Mouse (Mus musculus): ENCODE measurements around the gene Znfx1. TPM values are rescaled to one million over a fixed set of nuclear protein-coding genes. Genes with fewer than 3 reads are reported as not detected.
"Not testable (repeated sequence)": the region's sequence is repeated elsewhere in the genome, so short reads cannot be mapped to it uniquely, and the experiment has no call there.

Gene Znfx1
- total RNA-seq, 2 experiments from 2014 or later = 17.9 to 18.6 TPM

DNA sequence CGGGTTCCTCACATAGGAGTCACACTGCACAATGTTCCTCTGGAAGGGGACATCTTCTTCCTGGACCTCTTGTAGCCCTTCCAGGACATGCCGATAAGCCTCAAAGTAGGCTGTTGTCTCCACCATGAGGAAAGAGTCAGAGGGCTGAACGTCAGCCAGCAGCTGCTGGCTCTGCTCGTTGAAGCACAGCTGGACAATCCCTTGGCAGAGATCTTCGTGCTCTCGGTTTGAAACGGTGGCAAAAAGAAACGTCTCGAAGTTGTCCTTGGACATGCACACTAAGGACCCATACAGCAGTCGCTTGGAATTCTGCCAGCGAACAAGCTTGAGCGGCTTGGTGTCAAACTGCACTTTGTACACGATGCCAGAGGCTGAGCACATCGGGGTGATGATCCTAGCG lies 7.4 kb downstream of the Znfx1 start:
- DNase-seq (ENCODE audit: low spot score in 2 of 2) = peak in 1 of 2 experiments; percentile 58

DNA sequence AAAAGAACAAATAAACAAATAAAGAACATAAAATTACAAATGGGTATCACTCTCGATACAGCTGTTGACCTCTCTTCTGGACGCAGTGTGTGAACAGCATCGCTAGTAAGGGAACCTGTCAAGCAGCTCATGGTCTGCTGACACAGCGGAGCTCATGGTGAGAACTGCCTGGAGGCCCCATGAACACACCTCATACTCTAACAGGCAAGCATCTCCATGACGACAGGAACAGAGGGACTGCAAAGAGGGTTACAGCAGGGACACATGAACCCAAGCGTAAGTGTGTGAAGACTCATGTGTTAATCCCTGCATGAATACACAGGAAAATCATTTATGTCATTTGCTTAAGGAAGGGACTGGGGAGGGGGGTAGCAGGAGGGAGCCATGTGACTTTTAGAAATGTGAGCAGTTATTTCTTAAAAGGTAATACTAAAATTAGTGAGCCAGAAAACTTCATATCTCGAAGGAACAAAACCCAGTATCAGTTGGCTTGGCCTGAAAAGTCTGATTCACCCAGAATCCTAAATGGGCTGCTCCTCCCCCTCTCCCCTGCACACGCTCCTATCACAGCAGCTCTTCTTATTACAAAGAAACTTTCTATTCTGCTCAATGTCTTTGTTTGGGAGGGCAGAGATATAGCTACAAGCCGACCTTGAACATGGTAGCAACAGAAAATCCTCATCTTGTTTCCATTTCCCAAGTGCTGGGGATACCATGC lies 9.5 kb downstream of the Znfx1 start:
- no peak for DNase-seq (ENCODE audit: low spot score in 2 of 2)

DNA sequence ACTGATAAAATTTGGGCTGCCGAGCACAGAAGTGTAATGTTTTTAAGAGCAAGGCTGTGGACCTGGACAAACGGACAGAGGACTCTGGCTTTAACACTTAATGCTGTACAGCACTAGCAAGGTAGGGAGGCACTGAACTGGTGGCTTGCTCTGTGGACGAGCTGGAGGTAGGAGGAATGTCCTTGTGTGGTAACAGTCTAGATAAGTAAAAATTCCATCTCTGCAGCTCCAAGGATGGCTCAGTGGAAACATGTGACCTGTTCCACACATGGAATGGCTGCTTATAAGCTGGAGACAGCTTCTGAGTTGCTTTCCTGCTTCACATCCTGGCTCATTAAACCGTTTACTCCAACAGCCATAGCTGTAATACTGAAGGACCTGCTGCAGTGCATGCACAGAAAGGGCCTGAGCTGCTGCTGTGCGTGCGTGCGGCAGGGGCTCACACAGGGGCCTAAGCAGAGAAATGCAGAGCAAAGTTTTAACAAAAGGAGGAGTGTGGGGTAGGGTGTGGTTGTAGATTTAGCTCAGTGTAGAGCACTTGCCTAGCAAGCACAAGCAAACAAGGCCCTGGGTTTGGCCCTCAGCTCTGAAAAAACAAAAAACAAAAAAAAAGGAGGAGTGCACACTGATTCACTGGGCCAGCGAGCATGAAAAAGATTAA lies 14.0 kb downstream of the Znfx1 start:
- no peak for DNase-seq (ENCODE audit: low spot score in 2 of 2)

DNA sequence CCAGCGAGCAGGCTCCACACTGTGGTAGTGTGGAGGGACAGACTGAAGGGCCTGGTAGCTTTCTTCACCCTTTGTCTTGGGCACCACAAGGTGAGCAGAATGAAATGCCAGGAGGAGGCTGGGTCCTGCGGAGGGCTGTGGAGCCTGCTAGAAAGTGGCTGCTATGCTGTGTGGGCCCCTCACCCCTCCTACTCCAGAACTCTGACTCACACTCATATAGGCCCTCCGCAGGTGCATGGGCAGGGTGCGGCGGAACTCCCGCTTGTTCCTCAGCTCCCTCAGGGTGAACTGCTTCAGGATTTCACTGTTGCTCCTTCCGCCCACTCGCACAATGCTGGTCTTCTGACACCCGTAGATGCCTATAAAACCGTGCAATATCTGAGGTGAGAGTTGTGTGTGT lies 14.6 kb downstream of the Znfx1 start:
- no peak for DNase-seq (ENCODE audit: low spot score in 2 of 2)

DNA sequence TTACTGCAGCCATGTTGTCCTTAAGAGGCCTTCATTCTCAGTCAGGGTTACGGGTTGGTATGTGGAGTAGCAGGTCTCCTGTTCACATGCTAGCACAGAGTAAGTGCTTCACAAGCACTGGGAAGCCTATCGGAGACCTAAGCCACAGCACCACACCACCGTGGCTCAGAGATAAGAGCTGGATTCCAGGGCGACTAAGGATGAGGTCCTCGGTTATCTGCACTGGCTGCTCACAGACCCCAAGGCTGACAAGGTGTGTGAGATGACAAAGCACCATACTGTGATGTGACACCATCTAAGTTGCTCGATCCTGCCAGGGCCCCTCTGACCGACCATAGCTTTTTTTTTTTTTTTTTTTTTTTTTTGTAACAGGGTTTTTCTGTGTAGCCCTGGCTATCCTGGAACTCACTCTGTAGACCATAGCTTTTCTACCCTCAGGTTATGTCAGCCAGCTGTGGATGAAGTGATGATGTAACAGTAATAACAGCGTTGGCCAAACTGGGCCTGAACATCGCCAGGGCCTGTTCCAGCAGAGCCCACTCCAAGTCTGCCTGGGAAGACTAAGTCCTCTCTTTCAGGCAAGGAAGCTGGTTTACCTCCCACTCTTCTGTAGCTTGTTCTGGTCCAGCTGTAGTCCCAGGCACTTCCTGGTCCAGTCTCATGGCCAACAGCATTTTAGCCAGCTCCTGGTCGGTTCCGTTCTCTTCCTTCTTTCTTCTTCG lies 19.3 kb downstream of the Znfx1 start:
- DNase-seq (ENCODE audit: low spot score in 2 of 2) = no peak

DNA sequence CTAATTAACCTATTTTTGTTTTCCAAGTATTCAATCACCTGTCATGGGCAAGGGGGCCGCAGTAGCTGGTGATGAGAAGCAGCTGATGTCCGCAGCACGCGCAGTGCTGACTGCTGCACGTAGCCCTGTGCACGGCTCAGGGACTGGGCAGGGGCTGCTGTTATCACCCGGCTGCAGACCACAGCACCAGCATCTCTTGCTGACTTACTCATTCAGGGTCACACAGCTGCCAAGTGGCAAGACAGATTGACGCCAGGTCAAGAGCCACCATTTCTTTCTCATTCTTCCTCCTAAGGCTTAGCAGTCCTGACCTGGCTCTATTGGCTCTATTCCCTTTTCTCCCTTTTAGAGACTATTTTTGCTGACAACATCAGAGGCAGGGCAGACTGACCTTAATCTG lies 23.4 kb downstream of the Znfx1 start:
- DNase-seq (ENCODE audit: low spot score in 2 of 2) = no peak

DNA sequence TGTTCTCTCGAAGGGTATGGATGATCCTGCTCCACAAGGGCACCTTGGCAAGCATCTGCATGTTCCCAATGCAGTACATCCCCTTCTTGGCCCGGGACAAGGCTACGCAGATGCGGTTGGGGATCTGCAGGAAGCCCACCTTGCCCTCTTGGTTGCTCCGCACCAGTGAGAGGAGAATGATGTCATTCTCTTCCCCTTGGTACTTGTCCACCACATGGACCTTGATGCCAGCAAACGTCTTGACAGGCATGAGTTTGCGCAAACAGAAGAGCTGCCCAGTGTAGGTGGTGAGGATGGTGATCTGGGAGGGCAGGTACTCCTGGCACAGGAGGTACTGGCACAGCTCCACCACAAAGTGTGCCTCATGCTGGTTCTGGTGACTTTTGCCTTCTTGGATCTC lies 24.1 kb downstream of the Znfx1 start:
- DNase-seq (ENCODE audit: low spot score in 2 of 2) = no peak

DNA sequence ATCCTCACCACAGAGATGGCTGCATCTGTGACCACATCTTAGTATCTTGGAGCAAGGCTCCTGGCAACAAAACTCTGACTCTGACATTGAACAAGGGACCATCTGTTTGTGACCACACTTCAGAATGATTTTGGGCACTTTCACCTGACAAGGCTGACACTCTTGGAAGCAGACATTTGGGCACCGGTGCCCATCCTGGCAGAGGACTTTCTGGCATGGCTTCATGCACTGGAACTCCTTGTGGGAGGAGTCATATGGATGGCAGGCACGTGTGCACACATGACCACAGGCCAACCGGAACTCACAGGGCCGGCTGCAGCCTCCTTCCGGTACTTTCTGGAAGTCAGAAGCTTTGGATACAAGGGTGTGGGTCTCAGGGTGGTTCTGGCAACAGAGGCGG lies 24.5 kb downstream of the Znfx1 start:
- DNase-seq (ENCODE audit: low spot score in 2 of 2) = no peak

DNA sequence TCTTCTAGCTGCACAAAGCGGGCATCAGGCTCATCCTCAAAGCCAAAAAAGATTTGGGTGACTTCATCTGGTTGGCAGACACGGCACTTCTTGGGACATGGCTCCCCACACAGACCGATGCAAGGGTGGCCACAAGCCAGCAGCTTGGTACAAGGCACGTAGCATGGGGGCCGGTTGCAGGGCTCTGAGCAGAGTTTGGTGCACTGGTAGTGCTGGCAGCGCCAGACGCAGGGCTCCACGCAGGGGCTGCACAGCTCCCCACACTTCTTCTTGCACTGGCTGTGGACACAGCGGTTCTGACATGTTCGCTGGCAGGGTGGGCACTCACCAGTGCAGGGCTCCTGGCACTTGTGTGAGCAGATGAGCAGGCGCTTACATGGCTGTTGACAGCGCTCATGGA lies 25.1 kb downstream of the Znfx1 start:
- no peak for DNase-seq (ENCODE audit: low spot score in 2 of 2)

DNA sequence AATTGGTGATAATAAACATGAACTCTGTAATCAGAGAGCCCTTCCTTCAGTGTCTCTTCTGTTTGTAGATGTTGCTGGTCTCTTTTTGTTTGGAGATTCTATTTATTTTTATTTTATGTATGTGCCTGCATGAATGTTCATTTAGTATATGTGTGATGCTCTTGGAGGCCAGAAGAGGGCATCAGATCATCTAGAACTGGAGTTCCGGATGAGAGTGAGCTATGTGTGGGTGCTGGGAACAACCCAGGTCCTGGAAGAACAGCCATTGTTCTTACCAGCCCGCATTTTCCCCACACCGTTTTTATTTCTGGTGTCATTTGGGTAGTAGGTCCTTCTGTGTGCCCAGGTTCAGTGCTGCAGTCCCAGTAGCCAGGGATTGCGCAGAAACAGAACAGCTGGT lies 32.3 kb downstream of the Znfx1 start:
- no peak for DNase-seq (ENCODE audit: low spot score in 2 of 2)

DNA sequence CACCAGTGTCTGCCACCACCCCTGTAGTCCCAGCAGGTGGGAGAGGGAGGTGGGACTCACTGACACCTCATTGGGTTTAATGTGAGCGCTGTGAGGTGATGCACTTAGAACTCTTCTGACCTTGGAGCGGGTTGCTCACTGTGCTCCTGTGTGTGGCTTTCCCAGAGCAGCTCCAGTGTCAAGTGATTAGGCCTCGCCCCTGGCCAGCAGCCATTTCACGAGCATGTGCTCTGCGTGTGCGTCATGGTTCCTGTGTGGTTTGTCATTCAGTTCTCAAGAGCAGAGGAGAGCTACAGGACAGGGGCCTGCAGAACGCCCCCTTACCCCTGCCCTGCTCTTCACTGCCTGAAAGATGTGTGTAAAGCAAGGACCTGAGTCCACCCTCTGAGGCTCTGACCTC lies 34.3 kb downstream of the Znfx1 start:
- DNase-seq (ENCODE audit: low spot score in 2 of 2) = no peak

DNA sequence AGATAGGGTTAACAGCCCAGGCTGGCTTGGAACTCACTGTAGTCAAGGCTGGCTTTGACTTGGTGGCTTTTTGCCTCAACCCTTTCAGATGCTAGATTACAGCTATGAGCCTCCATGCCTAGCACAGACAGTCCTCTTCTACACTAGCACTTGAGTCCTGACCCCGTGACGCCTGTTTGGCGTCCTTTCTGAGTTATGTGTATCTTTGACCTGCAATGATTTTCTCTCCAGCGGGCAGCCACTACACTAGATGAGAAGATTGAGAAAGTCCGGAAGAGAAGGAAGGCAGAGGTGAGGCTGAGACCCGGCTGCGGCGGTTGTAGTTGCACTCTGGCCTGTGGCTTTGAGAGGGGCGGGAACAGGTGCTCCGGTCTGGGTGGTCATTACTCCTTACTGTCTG lies 43.4 kb downstream of the Znfx1 start:
- no peak for DNase-seq (ENCODE audit: low spot score in 2 of 2)

DNA sequence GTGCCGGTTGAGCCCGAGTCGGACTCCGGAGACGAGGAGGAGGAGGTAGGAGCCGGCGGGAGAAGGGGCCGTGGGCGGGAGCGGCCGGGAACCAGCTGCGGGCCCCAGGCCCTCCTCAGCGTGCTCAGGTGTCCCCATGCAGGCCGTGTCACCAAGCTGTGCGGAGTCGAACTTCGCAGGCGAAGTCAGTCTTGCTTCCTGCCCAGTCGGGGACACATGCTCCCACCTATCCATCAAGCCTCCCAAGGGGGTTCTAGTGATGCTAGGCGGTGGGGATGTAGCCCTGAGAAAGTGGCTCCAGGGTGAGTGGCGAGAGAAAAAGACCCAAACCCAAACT lies 47.5 kb downstream of the Znfx1 start:
- DNase-seq (ENCODE audit: low spot score in 2 of 2) = no peak

DNA sequence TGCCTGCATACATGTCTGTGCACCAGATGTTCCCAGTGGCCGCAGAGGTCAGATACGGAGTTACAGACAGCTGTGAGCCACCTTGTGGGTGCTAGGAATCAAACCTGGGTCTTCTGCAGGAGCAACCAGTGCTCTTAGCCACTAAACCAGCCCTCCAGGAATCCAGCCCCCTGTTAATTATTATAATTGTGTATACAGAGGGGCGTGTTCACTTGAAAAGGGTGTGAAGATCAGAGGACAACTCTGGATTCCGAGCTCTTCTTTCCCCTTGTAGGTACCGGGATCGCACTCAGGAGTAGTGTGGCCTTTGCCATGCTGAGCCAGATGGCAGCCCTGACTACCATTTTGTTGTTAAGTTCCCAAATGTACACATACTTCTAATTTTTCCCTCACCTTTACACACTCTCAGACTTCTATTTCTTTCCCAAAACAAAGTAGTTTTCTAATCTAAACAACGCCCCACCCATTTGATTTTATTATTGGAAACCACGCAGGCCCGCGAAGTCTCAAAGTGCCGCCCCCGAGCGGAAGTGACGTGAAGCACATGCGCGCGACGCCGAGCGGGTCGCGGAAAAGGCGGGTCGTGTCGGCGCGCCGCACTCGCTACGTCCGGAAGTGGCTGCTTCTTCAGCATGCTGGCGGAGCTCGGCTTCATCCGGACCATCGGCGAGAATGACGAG lies 48.0 kb downstream of the Znfx1 start, which contains the start of gene Ddx27:
TSS of gene Ddx27 (plus strand) at position 492 of the 680 bp plus-strand sequence.
- DNase-seq (ENCODE audit: low spot score in 2 of 2) = peak; percentile 85 to 93

DNA sequence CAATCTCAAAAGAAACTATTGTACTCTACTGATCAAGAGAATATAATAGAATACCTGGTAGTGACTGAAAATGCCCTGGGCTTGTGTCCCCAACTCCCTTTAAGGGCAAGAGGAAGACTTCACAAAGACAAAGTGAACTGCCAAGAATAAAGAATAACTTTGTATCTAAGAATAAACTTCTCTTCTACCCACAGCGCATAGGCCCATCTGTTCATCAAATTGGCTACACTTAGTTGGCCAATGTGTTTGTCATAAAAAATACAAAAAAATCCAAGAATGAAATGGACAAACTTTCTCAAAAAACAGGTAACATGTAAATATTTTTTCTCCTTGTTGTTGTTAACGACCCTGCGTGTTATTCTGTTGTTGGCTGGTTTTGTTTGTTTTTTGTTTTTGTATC lies 52.3 kb downstream of the Znfx1 start:
- no peak for DNase-seq (ENCODE audit: low spot score in 2 of 2)

DNA sequence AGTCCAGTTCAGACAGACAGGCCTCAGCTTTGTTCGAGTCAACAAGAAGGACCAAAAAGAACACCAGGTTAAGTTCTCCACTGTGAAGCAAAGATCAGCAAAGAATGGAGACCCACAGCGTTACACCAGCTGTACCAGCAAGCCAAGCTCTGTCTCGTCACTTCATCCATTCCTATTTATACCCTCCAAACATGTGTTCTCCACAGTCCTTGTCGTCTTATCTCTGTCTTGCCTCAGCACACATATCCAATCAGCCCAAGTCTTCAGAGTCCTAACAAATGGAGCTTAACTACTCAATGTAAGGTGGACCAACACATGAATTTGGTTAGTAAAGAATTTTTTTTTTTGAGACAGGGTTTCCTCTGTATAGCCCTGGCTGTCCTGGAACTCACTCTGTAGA lies 53.3 kb downstream of the Znfx1 start:
- DNase-seq (ENCODE audit: low spot score in 2 of 2) = no peak

DNA sequence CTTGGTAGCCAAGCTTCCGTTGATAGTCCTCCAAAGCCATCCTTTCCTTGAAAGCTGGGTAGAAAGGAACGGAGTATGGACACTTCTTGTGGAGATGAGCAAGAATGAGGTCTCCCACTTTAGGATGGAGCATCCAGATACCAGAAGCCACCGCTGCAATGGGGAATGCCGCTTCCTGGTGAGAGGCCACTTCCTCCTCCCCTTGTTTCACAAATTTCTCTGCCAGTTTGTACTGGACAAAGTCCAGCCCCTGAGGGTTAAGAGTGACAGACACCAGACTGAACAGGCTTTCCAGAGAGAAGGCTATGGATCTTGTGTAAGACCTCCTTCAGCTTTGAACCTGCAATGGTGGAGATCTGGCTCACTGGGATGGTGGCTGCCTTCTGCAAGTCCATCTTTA lies 55.2 kb downstream of the Znfx1 start:
- DNase-seq (ENCODE audit: low spot score in 2 of 2) = not testable (repeated sequence)

DNA sequence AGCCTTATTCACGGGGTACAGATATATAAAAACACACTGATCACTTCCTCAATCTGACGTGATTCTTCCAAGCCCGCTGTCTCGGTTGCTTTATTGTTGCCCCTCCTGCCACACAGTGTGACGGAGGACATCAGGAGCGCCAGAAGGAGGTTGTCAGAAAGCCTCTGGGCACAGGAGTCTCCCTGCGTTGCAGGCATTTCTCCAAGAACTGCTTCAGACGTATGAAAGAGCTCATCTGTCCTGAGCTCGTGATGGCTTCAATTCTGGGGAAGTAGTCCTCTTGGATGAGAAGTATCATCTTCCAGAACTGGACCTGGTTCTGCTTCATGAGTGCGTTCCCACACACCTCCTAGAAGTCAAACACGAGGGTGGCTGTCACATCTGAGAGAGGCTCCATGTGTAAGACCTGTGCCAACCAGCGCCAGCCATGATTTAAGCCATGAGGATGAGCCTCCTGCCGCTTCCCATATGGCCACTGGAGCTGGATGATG lies 55.8 kb downstream of the Znfx1 start:
- no peak for DNase-seq (ENCODE audit: low spot score in 2 of 2)

DNA sequence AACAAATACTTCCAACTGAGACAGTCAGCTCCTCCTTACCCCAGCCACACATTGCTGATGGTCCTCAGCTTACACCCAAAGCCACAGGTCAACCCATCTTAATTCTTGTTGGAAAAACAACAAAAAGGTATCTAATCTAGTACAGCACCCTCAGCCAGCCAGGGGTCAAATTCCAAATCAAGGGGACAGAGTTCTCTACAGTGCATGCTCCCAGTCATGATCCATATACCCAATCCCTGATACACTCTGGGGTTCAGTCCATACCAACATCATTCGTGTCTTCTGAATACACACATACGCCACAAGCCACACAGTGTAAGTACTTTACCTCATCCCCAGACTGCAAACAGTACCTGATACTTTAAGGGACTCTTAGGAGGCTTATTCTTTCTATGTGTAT lies 56.5 kb downstream of the Znfx1 start:
- no peak for DNase-seq (ENCODE audit: low spot score in 2 of 2)

DNA sequence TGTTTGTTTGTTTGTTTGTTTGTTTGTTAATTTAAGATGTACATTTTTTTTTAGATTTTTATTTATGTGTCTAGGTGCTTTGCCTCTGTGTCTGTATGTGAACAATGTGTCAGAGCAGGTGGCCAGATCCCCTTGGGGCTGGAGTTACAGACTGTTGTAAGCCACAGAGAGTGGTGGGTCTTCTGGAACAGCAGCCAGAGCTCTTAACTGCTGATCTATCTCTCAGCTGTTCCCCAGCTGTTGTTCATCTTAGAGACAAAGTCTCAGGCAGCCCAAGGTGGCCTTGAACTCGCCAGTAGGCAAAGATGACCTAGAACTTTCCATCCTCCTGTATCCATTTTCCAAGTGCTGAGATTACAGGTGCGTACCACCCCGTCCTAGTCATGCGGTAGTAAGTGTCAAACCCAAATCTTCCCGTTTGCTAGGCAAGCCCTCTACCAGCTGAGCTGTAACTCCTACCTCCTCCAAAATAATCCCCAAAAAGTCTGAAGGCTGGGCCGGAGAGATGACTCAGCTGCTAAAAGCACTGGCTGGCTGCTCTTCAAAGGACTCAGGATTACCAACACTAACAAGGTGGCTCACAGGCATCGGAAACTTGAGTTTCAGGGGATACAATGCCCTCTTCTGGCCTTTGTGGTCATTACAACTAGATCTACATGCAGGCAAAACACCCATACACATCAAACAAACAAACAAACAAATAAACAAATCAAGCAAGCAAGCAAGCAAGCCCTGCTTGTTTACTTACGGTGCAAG lies 58.5 kb downstream of the Znfx1 start:
- peak in 1 of 2 experiments; percentile 28 for DNase-seq (ENCODE audit: low spot score in 2 of 2)

DNA sequence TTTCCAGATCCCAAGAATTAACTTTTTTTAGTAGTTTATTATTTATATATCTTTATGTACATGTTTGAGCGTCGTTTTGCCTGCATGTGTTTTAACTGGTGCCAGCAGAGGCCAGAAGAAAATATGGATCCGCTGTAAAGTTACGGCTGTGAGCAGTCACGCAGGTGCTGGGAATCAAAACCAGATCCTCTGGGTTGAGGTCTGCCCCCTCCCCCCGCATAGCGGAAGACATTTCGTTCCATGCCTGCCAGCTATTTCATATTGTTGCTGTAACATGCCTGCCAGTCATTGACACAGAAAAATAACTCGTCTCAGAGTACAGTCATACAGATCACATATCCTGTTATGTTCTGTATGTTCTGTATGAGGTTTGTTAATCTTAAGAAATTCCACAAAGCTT lies 61.3 kb downstream of the Znfx1 start:
- no peak for DNase-seq (ENCODE audit: low spot score in 2 of 2)

All from gastrocnemius, postnatal 4 days (tissue).